Mouse (Mus musculus): ENCODE data around the gene Kmt5c.

Kmt5c gene

DNA sequence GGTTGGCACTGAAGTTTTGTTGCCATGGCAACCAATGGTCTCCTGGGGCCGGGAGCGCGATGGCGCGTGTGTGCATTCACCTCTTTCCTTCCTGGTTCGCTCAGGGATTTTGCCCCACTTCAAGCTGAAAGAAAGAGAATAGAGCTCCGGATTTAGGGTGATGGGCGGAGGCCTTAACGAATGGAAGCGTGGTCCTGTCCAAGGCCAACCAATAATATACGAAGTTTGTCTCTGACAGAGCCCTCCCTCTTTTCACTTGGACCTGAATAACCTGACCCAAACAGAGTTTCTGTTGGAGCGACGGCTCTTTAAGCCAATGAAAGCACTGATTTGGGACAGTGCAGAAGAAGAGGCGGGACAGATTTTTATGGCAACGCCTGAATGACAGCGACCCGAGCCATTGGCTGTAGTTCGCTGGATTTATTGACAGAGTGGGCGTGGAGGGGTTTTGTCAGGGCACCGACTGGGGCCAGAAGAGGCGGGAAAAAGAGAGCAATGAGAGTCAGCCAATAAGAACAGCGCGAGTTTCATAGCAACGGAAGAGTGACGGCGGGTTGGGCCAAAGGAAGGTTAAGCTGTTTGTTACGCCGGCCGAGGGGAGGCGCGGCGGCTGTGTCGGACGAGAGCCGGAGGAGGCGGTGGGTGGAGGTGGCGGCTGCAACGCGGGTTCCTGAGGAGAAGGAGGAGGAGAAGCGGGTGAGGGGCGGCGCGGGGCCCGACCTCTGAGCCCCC is at the start of gene Kmt5c:
Gene Kmt5c, plus strand, starts transcription at position 572 of the 732 bp plus-strand sequence.
- peak; percentile 98 for DNase-seq

DNA sequence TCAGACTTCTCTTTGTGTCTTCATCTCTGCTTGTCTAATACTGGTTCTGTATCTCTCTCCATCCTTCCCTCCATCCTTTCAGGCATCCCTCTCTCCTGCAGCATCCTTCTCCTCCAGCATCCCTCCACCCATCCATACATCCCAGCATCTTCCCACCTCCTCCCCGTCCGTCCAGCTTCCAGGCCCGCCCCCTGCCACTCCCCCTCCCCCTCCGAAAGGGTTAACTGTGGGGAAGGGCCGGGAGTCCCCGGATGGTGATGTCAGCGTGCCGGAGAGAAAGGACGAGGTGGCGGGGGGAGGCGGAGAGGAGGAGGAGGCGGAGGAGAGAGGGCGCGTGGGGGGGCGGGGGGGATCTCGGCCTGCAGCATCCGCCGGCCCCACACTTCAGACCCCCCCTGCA is 49.5 kb upstream of the Kmt5c start, which contains the start of gene Brsk1:
Gene Brsk1, plus strand, starts transcription at position 218 of the 400 bp plus-strand sequence.
- peak; percentile 86 for DNase-seq

DNA sequence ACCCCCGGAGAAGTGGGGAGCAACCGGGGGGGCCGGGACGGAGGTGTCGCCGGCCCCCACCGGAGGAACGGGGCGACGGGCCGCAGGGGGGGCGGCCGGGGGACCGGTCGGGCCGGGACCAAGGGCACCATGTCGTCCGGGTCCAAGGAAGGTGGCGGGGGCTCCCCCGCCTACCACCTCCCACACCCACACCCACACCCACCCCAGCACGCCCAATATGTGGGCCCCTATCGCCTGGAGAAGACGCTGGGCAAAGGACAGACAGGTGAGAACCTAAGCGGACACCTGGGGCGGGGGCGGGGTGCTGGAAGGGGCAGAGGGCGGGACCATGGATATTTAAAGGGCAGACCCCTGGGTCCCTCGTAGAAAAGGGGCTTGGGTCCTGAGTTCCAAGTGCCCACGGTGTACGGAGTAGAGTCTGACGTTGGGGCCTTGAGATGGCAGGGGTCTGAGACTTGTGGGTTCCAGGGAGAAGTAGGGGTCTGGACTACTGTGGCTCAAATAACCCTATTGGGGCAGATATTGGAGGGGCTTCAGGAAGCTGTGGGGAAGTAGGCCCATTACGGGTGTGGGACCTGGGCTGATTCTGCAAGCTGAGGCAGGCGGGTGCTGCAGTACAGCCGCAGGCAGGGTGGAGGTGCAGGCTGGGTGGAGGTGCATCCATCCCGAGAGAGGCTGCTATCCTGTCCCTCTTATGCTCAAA is 48.8 kb upstream of the Kmt5c start:
- DNase-seq = peak; percentile 50

DNA sequence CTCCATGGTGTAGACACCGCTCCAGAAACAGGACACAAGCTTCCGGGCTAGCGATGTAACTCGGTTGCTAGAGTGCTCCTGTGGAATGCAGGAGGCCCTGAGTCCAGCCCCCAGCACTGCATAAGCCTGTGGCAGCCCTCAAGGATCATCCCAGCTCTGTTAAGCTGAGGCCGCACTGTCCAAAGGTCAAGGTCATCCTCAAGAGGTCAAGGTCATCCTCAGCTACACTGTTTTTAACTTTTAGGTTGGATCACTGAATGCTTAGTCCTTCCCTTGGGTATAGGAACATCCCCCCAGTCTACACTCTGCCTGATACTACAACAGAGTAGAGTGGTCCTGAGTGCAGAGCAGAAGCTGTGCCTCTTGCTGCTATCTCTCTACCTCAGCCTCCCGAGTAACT is 46.9 kb upstream of the Kmt5c start:
- DNase-seq = no peak

DNA sequence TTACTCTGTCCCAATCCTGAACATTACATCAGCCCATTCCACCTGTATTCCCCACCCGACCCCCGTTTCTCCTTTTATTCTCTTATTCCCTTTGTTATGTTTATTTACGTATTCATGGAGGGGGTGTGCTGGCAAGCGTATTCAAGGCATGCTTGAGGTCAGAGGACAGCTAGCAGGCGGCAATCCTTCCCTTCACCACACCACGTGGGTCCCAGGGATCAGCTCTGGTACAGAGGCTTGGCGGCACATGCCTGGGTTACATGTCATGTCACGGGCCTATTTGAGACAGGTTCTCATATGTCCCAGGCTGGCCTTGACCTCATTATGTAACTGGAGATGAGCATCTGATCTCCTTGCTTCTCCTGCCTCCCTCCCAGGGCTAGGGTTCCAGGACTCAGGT is 37.6 kb upstream of the Kmt5c start:
- no peak for DNase-seq

DNA sequence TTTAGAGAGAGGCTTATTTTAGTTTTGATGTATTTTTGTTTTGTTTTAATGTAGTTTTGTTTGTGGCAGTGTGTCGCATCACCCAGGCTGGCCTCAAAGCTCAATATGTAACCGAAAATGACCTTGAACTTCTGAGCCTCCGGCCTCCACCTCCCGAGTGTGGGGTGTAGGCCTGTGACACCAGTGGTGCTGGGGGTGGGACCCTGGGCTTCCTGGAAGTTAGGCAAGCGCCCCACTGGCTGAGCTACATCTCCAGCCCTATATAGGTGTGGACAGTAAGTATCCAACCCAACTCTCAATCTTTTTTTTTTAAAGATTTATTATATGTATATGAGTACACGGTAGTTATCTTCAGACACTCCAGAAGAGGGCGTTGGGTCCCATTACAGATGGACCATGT is 36.7 kb upstream of the Kmt5c start:
- DNase-seq = no peak

DNA sequence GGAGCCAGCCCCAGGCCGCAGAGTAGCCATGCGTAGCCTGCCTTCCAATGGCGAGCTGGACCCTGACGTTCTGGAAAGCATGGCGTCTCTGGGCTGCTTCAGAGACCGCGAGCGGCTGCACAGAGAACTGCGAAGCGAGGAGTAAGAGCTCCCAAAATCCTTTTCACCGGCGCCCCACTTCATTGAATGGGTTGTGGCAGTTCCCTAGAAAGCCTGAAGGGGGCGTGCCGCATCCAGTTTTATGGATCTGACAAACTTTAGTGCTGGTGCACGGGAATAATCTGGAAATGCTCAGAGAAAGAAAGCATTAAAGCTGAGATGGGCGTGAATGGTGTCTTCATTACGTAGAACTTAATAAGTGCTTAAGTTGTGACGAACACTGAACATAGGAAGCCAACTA is 34.8 kb upstream of the Kmt5c start:
- DNase-seq = peak; percentile 49

DNA sequence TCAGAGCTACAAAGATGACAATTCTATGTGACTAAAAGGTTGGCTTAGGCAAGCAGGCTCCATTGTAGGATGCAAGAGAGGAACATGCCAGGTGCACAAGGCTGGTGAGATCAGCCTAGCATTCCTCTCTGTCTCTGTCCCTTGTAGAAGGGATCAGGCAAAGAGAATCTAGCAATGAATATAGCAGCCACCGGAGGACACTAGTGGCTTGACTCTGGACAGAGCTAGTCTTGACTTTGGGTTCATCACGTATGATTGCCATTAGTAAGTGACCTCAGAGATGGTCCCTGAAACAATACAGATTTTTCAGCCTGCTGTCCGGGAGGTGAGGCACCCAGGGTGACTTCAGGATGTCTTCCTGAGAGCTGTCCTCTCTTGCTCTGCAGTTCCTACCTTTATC is 27.3 kb upstream of the Kmt5c start:
- no peak for DNase-seq

DNA sequence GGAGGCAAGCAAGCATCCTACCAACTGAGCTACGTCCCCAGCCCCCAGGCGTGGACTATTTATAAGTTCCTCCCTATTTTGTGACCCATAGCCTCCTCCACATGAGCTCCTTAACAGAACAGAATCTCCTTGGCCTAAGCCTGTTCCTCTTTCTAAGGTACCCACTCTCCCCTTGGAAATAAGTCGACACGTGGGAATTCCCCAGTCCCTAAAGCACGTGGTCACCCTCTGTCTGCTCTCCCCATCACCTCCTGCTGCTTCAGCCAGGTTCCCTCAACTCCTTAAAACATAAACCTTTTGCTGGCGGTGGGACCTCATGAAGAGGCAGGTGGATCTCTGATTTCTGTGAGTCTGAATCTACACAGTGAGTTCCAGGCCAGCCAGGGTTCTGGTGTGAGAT is 23.0 kb upstream of the Kmt5c start:
- DNase-seq = no peak

DNA sequence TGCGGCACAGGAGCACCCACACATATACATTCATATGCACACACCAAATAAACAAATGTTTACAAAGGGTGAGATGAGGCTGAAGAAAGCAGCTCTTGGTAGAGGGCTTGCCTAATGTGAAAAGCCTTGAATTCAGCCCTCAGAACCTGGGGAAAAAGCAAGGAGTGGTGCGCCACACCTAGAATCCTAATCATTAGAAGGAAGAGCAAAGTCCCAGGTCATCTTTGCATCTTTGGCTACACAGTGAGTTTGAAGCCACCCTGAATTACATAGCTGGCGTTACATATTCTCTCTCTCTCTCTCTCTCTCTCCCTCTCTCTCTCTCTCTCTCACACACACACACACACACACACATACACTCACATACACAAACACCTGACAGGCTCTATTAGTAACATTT is 20.6 kb upstream of the Kmt5c start:
- no peak for DNase-seq

DNA sequence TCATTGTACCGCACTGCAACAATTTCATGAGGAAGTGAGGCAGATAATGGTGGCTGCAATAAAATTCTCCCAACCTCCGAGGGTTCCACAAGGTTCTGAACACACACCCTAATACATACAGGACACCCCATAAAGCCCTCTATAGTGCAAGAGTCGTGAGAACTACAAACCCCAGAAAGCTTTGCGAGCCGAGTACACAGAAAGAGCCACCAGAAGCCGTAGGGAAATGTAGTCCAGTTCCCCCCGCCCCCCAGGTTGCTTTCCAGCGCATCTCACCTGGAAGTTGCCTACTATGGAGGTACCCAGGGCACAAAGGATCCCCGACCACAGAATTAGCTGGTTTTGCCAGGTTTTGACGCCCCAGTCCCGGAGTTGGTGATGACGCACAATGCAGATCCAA is 16.4 kb upstream of the Kmt5c start:
- peak; percentile 50 for DNase-seq

DNA sequence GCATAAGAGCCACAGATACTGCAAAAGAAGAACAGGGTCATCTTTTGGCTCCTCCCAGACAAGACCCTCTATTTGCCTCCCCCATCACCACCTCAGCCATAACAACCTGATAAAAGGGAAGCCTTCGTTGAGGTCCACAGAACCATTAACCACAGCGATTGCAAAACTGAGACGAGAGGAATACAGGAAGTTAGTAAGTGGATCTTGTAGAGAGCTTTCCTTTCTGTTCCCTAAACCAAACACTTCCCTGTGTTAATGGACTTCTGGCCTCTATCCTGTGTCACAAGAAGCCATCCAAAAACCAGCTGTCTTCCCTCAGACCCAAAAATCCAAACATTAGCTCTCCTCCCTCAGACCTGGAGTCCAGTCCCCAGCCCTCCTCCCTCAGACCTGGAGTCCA is 15.6 kb upstream of the Kmt5c start:
- no peak for DNase-seq

DNA sequence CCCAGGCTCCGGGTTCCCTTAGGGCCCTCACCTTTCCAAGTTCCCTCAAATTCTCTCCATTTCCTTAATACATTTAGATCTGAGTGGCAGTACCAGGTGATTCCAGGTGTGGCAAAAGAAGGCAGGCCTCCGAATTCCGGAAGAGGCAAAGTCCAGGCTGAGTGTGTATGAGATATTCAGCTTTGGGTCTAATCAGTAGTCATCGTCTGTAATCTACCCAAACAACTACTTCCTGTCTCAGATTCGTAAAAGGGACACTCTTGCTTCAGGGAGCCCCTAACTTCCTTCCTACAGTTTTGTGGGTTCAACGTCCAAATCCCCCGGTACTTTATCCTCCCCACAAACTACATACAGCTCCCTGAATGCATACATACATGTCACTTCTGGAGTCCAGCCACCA is 14.7 kb upstream of the Kmt5c start, which contains the start of gene Tmem150b:
Gene Tmem150b, minus strand, starts transcription at position 81 of the 400 bp plus-strand sequence.
- no peak for DNase-seq

DNA sequence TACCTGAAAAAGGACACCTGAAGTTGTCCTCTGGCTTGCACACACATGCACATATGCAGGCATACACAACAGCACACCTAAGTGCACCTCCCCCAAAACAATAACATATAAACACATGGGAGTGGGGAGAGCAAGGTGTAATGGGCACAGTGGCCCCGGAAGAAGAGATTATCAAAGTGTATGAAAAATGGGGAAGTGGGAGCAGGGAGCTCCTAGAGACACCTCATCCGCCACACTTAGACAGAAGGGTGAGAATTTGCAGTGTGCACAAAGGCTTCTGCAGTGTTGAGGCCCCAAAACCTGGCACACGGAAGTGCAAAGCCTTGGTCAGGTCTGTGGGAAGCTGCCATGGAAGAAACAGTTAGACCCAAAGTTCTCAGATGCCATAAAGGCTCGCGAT is 8.8 kb upstream of the Kmt5c start:
- DNase-seq = no peak

DNA sequence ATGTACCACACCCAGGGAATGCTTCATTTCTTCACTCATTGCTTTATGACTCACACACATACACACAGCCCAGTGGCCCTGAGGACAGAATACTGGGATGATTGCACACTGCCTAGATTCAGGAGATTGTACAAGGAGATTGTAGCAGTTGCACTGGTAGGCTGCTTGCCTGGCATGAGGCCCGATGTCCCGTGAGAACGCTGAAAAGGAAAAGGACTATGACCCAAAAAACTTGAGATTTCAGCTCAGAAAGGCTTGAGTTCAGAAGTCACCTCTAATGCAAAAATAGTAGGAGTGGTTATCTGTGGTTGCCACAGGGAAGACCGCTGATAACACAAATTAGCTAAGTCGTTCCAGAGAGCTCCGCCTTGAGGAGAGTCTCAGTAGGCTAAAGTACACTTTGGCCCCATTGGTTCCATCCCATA is 6.9 kb upstream of the Kmt5c start:
- DNase-seq = no peak

DNA sequence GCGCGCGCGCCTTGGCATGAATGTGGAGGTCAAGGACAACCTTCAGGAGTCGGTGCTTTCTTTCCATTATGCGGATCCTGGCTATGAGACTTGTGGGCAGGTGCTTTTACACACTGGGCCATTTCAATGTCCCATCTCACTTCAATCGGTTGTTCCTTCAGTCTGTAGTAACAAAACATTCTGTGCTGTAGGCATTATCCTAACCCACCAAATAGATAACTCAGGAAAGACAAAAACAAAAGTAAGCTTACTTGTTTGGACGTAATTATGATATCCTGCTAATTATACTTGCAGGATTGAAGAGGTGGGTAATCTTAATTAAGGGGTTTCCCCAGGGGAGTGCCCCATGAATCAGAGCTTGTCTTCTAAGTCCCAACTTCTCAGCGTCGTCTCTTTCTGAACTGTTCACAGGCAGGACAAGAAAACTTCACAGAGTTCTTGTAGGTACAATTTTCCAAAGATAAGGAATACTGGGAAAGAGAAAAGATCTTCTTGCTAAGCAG is 823 bp upstream of the Kmt5c start:
- peak; percentile 29 for DNase-seq

DNA sequence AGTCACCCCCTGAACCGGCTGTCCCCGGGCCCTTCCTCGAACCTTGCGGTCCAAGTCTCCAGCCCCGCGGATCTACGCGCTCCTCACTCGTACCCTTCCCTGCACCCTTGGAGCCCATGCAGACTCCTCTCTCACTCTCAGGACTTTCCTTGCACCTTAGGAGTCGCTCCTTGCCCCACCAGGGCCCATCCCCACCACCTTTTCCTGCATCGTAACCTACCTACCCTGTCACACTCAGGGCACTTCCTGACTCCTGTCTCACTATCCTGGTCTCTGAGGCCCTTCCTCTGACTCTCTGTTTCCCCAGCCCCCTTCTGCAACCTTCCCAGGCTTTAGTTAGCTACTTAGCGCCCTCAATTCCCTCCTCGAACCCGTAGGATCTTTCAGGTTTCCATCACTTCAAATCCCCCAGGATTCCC is 403 bp downstream of the Kmt5c start:
- DNase-seq = no peak

DNA sequence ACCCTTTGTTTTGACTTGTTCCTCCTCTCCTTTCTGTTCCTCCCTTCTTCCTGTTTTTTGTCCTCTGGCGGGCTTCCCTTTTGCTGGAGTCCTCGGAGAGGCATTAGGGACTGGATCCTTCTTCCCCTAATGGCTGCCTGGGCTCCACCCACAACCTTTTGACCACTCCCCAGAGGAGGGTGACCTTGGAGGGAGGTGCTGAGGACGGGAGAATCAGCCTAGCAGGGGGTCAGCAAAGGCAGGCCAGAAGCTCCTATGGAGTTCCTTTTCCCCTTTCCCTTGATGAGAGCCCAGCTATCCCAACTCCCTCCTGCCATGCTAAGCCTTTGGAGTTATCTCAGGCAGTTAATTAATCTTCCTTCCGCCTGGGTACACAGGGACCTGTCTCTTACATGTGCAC is 1.2 kb downstream of the Kmt5c start:
- peak; percentile 71 for DNase-seq

DNA sequence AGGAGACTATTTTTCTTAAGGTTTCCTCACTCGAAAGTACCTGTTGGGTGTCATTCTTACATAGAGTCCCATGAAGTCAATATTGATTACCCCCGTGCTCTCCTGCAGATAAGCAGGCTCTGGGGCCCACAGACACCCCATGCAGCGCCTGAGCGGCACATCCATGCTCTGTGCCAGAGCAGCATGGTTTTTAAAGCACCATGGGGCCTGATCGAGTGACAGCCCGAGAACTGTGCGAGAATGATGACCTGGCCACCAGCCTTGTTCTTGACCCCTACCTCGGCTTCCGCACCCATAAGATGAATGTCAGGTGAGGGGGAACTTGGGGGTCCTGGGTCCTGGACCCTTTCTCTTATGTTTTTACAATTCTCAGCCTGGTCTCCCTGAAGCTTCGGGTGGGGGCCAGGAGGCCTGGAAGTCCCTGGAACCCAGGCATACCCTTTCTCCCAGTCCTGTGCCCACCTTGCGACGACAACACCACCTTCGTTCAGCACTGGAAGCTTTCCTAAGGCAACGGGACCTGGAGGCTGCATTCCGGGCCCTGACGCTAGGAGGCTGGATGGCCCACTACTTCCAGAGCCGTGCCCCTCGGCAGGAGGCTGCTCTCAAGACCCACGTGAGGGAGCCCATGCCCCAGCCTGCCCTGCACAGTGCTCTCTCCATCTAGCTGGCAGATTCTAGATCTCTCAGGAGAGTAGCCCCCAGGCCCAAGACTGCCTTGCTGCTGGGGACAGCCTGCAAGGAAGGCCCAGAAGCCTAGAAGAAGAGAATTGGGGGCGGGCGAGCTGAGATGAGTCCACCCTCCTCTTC is 2.0 kb downstream of the Kmt5c start:
- peak; percentile 37 for DNase-seq

DNA sequence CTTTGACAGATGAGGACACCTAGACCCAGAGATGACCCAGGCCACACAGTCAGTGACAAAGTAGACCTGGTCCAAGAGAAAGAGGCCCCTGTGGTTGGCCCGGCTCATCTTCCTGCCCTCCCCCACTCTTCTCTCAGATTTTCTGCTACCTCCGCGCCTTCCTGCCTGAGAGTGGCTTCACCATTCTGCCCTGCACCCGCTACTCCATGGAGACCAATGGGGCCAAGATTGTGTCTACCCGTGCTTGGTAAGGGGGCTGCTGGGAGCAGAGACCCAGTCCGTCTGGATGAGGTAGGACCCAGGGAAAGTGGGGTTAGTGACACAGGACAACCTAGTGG is 2.5 kb downstream of the Kmt5c start:
- DNase-seq = no peak

DNA sequence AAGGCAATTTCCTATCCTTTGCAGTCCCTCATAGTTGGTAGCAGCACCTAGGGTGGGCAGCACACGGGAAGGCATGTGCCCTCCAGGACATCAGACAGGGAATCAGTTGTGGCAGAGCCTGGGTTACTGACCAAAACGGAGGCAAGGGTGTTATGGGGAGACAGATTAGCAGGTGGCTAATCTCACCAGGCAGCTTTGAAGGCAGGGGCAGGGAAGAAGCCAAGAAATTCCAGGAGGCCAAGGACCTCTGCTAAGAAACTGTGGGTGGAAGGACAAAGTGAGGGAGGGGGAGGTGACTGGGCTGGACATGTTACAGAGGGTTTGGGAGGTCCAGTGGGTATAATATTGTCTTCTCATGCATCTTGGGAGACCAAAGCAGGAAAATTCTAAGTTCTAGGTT is 3.4 kb downstream of the Kmt5c start:
- DNase-seq = no peak

DNA sequence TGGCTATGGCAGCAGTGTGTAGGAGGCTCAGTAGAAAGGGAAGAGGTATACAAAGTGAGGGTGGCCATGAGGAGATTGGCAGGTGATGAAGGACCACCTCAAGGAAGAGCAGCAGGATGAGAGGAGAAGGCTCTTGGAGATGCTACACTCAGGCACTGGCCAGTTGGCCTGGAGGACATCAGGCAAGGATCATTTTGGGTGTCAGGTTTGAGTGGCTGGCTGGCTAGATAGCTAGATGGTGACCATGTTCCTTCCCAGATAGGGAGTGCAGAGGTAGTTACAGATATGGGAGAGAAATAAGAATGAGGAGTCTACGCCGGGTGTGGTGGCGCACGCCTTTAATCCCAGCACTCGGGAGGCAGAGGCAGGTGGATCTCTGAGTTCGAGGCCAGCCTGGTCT is 5.0 kb downstream of the Kmt5c start:
- DNase-seq = no peak

DNA sequence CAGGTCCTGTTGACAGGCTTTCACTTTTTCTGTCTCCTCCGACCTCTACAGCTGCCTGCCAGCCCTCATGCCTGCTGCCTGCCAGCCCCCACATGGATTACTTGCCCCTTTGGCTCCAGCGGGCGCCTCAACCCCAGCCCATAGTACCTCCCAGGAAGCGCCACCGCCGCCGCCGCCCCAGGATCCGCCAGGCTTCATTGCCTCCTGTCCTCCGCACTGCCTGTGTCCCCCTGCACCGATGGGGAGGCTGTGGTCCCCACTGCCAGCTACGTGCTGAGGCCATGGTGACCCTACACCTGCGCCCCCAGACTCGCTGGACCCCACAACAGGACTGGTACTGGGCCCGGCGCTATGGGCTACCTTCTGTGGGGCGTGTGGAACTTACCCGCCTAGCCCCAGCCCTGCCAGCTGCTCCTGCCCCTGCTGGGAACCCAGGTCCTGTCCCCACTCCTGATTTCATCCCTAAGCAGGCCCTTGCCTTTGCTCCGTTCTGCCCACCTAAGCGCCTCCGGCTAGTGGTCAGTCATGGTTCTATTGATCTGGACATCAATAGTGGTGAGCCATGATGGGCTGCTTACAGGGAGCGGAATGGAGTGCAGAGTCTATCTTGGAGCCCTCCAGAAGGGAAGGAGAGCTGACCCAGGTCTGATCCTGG is 6.5 kb downstream of the Kmt5c start:
- DNase-seq = no peak

All from cerebellum, adult 8-10 months (tissue).